Mouse (Mus musculus) kidney, postnatal 0 days (tissue): ENCODE measurements around the gene Arhgef19. TPM values are rescaled to one million over a fixed set of nuclear protein-coding genes. Genes with fewer than 3 reads are reported as not detected.

ENCODE experiments used
- ATAC-seq: fragments of 200-750 bp; cut with Nextera tagmentation; replicated peaks from 2 replicates; pipeline ENCODE4 v1.8.0; 2017; ENCODE audit warnings: low read depth, moderate number of reproducible peaks, moderate TSS enrichment, moderate library complexity; ENCODE audit not compliant: low FRiP score
- DNase-seq: peaks from one replicate; pipeline ENCODE4 v3.0.0-alpha.2; 2016; ENCODE audit warnings: low spot score
- H3K27ac ChIP-seq: fragments of 300-500 bp; sonication (generic); 2 replicates; pipeline ENCODE4 v1.5.1; 2014; ENCODE audit warnings: mild to moderate bottlenecking
- H3K27me3 ChIP-seq: fragments of 300-500 bp; sonication (generic); 2 replicates; pipeline ENCODE4 v1.6.1; 2014; ENCODE audit warnings: low read length, mixed read lengths; ENCODE audit not compliant: insufficient read depth
- H3K36me3 ChIP-seq: fragments of 300-500 bp; sonication (generic); 2 replicates; pipeline ENCODE4 v1.6.1; 2014; ENCODE audit warnings: low read length, mixed read lengths; ENCODE audit not compliant: insufficient read depth
- H3K4me1 ChIP-seq: fragments of 300-500 bp; sonication (generic); replicated peaks from 2 replicates; pipeline ENCODE4 v1.6.1; 2014; ENCODE audit warnings: antibody characterized with exemption, low read length, mixed read lengths; ENCODE audit not compliant: insufficient read depth
- H3K4me2 ChIP-seq: fragments of 300-500 bp; sonication (generic); 2 replicates; pipeline ENCODE4 v1.6.1; 2014; ENCODE audit warnings: mild to moderate bottlenecking, low read length, moderate library complexity, mixed read lengths
- H3K4me3 ChIP-seq: fragments of 300-500 bp; sonication (generic); replicated peaks from 2 replicates; pipeline ENCODE4 v1.5.1; 2014; ENCODE audit warnings: low read depth, low read length
- H3K9ac ChIP-seq: fragments of 300-500 bp; sonication (generic); 2 replicates; pipeline ENCODE4 v1.6.1; 2014; ENCODE audit warnings: low read depth, low read length
- H3K9me3 ChIP-seq: fragments of 300-500 bp; sonication (generic); replicated peaks from 2 replicates; pipeline ENCODE4 v1.6.1; 2016; ENCODE audit warnings: low read length, inconsistent platforms, mixed read lengths
- CTCF ChIP-seq: IDR thresholded peaks from 2 replicates; pipeline ENCODE4 v1.5.1; 2016; ENCODE audit warnings: antibody characterized with exemption, low read depth, mild to moderate bottlenecking, moderate library complexity
- WGBS: fragments of 180-500 bp; shearing (Covaris S2); extraction: QIAGEN DNeasy Blood & Tissue Kit; methylation state at CpG from one replicate; pipeline ENCODE4 v1.1.7; 2014; 5-methylcytosine and 5-hydroxymethylcytosine counted together
- polyA plus RNA-seq: library from polyadenylated mRNA; unstranded; fragments of >200 nt; fragmentation: Nextera tagmentation; extraction: Ambion mirVana; gene quantifications from 2 replicates; pipeline ENCODE4 v1.2.1, GENCODE M21; 2015

Arhgef19 gene
- polyA plus RNA-seq, 1 experiment from 2014 or later: 5.7 TPM

DNA sequence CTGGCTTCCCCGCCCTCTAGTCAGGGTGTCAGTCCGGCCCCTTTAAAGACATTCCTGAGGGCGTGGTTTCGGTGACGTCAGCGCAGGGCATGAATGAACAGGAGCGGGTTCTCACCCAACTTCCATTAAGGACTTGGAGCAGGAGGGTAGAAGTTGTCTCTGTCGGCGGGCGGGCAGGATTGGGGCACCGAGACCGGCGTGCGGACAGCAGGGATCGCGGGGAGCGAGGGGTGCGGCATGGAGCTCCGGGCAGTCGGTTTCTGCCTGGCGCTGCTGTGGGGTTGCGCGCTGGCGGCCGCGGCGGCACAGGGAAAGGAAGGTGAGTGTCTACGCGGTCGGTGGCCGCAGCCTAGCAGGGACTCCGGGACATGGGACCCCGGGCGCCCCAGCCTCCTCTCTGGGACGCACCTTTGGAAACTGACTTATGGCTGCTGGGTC is 61.8 kb downstream of the Arhgef19 start, which contains the start of gene Epha2:
Gene Epha2, plus strand, starts transcription at position 125 of the 438 bp plus-strand sequence.
- Histone ChIP-seq H3K9me3 (no peaks in the 10 kb centered on the region), H3K27me3 (no peaks in the 10 kb centered on the region), H3K4me1 (peaks cover 17% of the 10 kb centered on the region; the same call in 1 of the 2 replicates), H3K9ac (peak within 1 kb of the TSS; percentile 81), H3K4me3 (peak within 1 kb of the TSS; percentile 70), H3K27ac (peak within 1 kb of the TSS; percentile 63), H3K4me2 (peak within 1 kb of the TSS; percentile 89), H3K36me3 (no peaks in the 10 kb centered on the region)
- DNase-seq (peak; percentile 93), ATAC-seq (peak; percentile 37; the same call in 1 of the 2 replicates)
- TF ChIP-seq CTCF: no peak
- under 1% methylated on average over 35 of the region's 35 CpGs for WGBS

GRCm38 (mm10) chr4:141301591-141302427 is 62.5 kb downstream of the Arhgef19 start:
- no peak for TF ChIP-seq CTCF
- Histone ChIP-seq H3K27ac (peak overlapping the region; percentile 63), H3K4me3 (peak overlapping the region; percentile 70), H3K36me3 (no peaks in the 10 kb centered on the region), H3K9me3 (no peaks in the 10 kb centered on the region), H3K27me3 (no peaks in the 10 kb centered on the region), H3K4me2 (peak overlapping the region; percentile 89), H3K4me1 (peaks cover 24% of the 10 kb centered on the region), H3K9ac (peak overlapping the region; percentile 81)
- DNase-seq: no peak
- ATAC-seq: 0 out of 2 replicates have a peak, but pooled peaks have one; percentile 8
- under 1% methylated on average over 45 of the region's 51 CpGs for WGBS

DNA sequence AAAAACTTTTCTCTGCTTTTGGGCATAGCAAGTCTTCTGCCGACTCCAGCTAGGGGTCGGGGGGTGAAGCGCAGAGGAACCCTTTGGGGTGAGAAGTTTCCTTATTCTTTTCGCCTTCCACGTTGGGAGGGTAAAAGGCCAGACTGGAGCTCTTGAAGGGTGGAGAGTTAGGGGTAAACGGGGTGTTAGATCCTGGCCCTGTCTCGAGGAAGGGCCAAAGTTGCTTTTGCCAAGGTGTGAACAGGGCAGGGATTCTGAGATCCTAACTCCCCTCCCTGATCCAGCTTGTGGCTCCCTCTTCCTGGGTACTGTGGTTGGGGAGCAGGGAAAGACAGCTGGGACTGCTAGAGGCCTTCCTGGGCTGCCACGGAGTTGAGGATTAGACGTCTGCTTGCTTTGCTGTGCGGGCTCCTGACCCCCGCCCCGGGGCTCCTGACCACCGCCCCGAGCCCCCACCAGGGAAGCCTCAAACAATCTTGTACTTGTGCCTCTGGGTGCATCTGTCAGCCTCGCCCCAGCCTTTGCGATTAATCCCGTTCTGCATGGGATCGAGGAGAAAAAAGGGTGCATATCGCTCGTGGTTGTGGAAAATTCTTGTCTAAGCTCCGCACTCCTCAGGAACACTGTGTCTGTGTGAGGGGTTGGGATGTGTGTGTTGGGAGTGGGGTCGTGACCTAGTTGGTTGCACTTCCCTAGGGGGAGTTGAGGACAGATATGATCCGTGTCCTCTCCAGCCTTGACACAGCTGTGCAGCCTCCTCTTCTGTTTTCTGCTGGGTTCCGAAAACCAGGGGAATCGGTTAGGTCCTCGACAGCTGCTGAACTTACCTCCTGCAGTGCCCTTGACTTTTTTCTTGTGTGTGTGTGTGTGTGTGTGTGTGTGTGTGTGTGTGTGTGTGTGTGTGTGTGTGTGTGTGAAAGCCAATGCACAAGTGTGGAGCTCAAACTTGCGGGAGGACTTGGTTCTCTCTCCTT is 63.4 kb downstream of the Arhgef19 start:
- Histone ChIP-seq H3K9me3 (no peaks in the 10 kb centered on the region), H3K4me3 (peak overlapping the region; percentile 70), H3K27ac (peak overlapping the region; percentile 63), H3K9ac (peak overlapping the region; percentile 81), H3K27me3 (no peaks in the 10 kb centered on the region), H3K36me3 (0 out of 2 replicates have a peak, but pooled peaks cover 3% of the 10 kb centered on the region), H3K4me2 (peak overlapping the region; percentile 89), H3K4me1 (peaks cover 25% of the 10 kb centered on the region)
- ATAC-seq (no peak), DNase-seq (peak; percentile 42)
- TF ChIP-seq CTCF: no peak
- WGBS: 15% methylated on average over 27 of the region's 27 CpGs

DNA sequence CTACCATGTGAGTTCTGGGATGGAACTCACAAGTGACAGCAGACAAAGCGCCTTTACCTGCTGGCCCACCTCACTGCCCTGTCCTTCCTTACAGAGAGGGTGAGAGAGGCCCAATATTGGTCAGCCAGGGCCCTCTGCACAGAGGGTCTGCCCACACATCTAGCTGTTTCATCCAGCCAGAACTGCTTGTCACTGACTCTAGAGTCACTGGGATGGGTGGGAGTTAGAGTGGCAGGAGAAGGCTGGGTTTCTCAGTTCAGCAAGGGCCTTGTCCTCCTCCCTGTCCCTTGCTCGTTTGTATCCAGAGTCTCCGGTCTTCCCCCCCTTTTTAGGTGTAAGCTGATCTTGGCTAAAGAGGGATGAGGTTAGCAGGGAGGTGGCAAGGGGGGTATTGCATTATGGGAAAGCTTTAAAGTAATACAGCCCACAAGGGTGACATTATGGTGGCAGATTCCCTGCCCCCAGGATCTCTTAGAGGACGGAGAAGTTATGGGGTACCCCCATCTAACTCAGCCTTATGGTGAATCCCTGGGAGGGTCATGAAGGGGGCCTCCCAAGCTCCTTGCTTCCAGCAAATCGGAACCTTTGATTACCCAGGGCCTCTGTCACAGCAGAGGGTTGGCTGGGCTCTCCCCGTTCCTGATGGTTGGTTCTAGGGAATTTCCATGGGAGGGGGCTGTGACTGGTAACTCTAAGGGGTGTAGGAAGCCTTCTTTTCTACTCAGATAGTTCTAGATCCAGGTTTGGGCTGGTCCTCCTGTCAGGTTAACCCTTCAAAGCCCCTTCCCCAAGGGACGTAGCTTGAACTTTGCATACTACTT is 64.3 kb downstream of the Arhgef19 start:
- Histone ChIP-seq H3K9ac (peak overlapping the region; percentile 28), H3K4me1 (peaks cover 25% of the 10 kb centered on the region), H3K4me3 (peak overlapping the region; percentile 70; the same call in 1 of the 2 replicates), H3K27ac (peak overlapping the region; percentile 63), H3K27me3 (no peaks in the 10 kb centered on the region), H3K36me3 (peaks cover 6% of the 10 kb centered on the region; the same call in 1 of the 2 replicates), H3K9me3 (no peaks in the 10 kb centered on the region), H3K4me2 (peak overlapping the region; percentile 89)
- DNase-seq: peak; percentile 93
- ATAC-seq: peak; percentile 30
- TF ChIP-seq CTCF: no peak
- WGBS: 28% methylated on average over 7 of the region's 7 CpGs

GRCm38 (mm10) chr4:141304223-141304611 is 64.9 kb downstream of the Arhgef19 start:
- TF ChIP-seq CTCF: no peak
- no peaks in the 10 kb centered on the region for H3K27me3 ChIP-seq
- peaks cover 25% of the 10 kb centered on the region for H3K4me1 ChIP-seq
- no peaks in the 10 kb centered on the region for H3K9me3 ChIP-seq
- DNase-seq (no peak), ATAC-seq (no peak)
- H3K27ac ChIP-seq: peak overlapping the region; percentile 63; the same call in 1 of the 2 replicates
- peak overlapping the region; percentile 89 for H3K4me2 ChIP-seq
- H3K36me3 ChIP-seq: peaks cover 12% of the 10 kb centered on the region; the same call in 1 of the 2 replicates
- WGBS: 51% methylated on average over 4 of the region's 4 CpGs
- no peak overlapping the region for H3K9ac ChIP-seq
- no peak overlapping the region for H3K4me3 ChIP-seq
